Mouse (Mus musculus): ENCODE measurements around the gene Haghl. TPM values are rescaled to one million over a fixed set of nuclear protein-coding genes. Genes with fewer than 3 reads are reported as not detected.
"Not testable (repeated sequence)": the region's sequence is repeated elsewhere in the genome, so short reads cannot be mapped to it uniquely, and the experiment has no call there.

Gene Haghl
- polyA plus RNA-seq, 1 experiment from 2014 or later: 93.0 TPM

GRCm38 (mm10) chr17:25813471-25813870 lies 28.0 kb upstream of the Haghl start:
- Histone ChIP-seq H3K4me2 (replicated peaks) (no peak overlapping the region), H3K4me1 (peaks cover 7% of the 10 kb centered on the region; the same call in 1 of the 2 replicates), H3K27ac (no peak overlapping the region), H3K9me3 (no peaks in the 10 kb centered on the region), H3K27me3 (peaks cover 63% of the 10 kb centered on the region), H3K36me3 (no peaks in the 10 kb centered on the region), H3K9ac (no peak overlapping the region), H3K4me3 (no peak overlapping the region)
- WGBS: 2% methylated on average over 20 of the region's 20 CpGs
- no peak for ATAC-seq (ENCODE audit: insufficient number of reproducible peaks, insufficient read depth, low FRiP score, low TSS enrichment)

DNA sequence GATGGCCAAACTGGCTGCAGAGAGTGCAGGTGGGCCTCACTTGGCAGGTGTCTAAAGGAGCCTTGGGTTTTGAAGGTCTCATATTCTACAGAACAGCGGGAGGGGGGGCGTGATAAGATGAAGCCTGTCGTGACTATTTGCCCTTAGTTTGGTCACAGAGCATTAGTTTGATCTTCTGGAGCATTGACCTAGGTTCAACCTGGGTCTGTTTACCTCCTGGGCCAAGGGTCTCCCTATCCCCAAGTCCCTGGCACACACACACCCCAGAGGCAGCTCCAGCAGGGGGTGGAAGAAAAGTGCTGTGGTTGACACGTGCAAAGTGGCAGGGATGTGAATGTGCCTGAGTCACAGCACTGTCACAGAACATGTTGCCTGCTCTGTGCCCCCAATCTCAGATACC lies 25.4 kb upstream of the Haghl start:
- H3K36me3 ChIP-seq: no peaks in the 10 kb centered on the region
- no peak overlapping the region for H3K9ac ChIP-seq
- 70% methylated on average over 4 of the region's 4 CpGs for WGBS
- no peak overlapping the region for H3K27ac ChIP-seq
- no peaks in the 10 kb centered on the region for H3K9me3 ChIP-seq
- no peak overlapping the region for H3K4me3 ChIP-seq
- no peak for ATAC-seq (ENCODE audit: insufficient number of reproducible peaks, insufficient read depth, low FRiP score, low TSS enrichment)
- H3K4me1 ChIP-seq: peaks cover 7% of the 10 kb centered on the region; the same call in 1 of the 2 replicates
- no peak overlapping the region for H3K4me2 ChIP-seq (replicated peaks)
- peaks cover 52% of the 10 kb centered on the region for H3K27me3 ChIP-seq

GRCm38 (mm10) chr17:25809606-25810340 lies 24.3 kb upstream of the Haghl start:
- Histone ChIP-seq H3K4me2 (replicated peaks) (peak overlapping the region; percentile 97), H3K36me3 (no peaks in the 10 kb centered on the region), H3K4me3 (peak overlapping the region; percentile 72), H3K9ac (peak overlapping the region; percentile 80), H3K27me3 (peaks cover 49% of the 10 kb centered on the region), H3K4me1 (peaks cover 7% of the 10 kb centered on the region; the same call in 1 of the 2 replicates), H3K9me3 (no peaks in the 10 kb centered on the region), H3K27ac (0 out of 2 replicates have a peak overlapping the region, but pooled peaks have one; percentile 65)
- ATAC-seq (ENCODE audit: insufficient number of reproducible peaks, insufficient read depth, low FRiP score, low TSS enrichment): peak; percentile 37; the same call in 1 of the 2 replicates
- WGBS: 12% methylated on average over 25 of the region's 25 CpGs

- peaks cover 7% of the 10 kb centered on the region; the same call in 1 of the 2 replicates for H3K4me1 ChIP-seq
- H3K36me3 ChIP-seq: no peaks in the 10 kb centered on the region
- peak within 1 kb of the TSS; percentile 72 for H3K4me3 ChIP-seq
- under 1% methylated on average over 84 of the region's 100 CpGs for WGBS
- H3K27me3 ChIP-seq: peaks cover 53% of the 10 kb centered on the region
- H3K9ac ChIP-seq: peak within 1 kb of the TSS; percentile 80
- H3K9me3 ChIP-seq: no peaks in the 10 kb centered on the region
- ATAC-seq (ENCODE audit: insufficient number of reproducible peaks, insufficient read depth, low FRiP score, low TSS enrichment): peak; percentile 61
- peak within 1 kb of the TSS; percentile 97 for H3K4me2 ChIP-seq (replicated peaks)
- H3K27ac ChIP-seq: peak within 1 kb of the TSS; percentile 65
These were observed 23.5 kb upstream of the Haghl start, which contains the start of gene Fbxl16 for GRCm38 (mm10) chr17:25808789-25809605. Gene Fbxl16, plus strand, starts transcription at chr17:25809085.

DNA sequence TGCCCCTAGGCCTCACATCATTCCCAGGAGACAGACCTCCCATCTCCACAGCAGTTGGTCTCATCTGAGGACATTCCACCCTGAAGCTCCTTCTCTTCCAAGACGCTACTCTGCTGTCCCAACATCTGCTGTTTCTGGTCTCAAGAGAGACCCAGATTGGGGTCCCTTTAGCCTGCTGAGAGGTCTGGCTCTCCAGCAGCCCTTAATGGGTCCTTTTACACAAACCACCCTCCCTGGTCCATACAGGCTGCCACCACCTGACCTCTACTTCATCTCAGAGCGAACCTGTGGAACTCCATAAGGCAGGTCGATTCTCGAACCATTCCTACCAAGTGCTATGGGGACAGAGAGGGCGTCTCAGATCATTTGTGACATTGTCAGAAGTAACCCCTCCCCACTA lies 22.6 kb upstream of the Haghl start:
- Histone ChIP-seq H3K27me3 (peaks cover 50% of the 10 kb centered on the region), H3K4me3 (peak overlapping the region; percentile 72), H3K4me1 (peaks cover 7% of the 10 kb centered on the region; the same call in 1 of the 2 replicates), H3K36me3 (no peaks in the 10 kb centered on the region), H3K9ac (peak overlapping the region; percentile 80; the same call in 1 of the 2 replicates), H3K9me3 (no peaks in the 10 kb centered on the region), H3K4me2 (replicated peaks) (peak overlapping the region; percentile 97), H3K27ac (no peak overlapping the region)
- no peak for ATAC-seq (ENCODE audit: insufficient number of reproducible peaks, insufficient read depth, low FRiP score, low TSS enrichment)
- WGBS: 41% methylated on average over 5 of the region's 5 CpGs

DNA sequence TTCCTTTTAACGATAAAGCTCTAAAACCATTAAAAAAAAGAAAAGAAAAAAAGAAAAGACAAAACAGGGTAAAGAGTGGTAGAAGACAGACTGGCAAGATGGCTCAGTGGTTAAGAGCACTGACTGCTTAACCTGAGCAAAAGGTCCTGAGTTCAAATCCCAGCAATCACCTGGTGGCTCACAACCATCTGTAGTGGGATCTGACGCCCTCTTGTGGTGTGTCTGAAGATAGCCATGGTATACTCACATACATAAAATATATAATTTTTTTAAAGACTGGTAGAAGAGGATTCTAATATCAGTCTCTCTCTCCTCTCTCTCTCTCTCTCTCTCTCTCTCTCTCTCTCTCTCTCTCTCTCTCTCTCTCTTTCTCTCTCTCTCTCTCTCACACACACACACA lies 22.0 kb upstream of the Haghl start:
- 44% methylated on average over 2 of the region's 2 CpGs for WGBS
- H3K36me3 ChIP-seq; H3K4me3 ChIP-seq; ATAC-seq (ENCODE audit: insufficient number of reproducible peaks, insufficient read depth, low FRiP score, low TSS enrichment); H3K9ac ChIP-seq; H3K4me2 ChIP-seq (replicated peaks); H3K9me3 ChIP-seq; H3K4me1 ChIP-seq; H3K27ac ChIP-seq: not testable (repeated sequence)
- H3K27me3 ChIP-seq: peaks cover 44% of the 10 kb centered on the region

DNA sequence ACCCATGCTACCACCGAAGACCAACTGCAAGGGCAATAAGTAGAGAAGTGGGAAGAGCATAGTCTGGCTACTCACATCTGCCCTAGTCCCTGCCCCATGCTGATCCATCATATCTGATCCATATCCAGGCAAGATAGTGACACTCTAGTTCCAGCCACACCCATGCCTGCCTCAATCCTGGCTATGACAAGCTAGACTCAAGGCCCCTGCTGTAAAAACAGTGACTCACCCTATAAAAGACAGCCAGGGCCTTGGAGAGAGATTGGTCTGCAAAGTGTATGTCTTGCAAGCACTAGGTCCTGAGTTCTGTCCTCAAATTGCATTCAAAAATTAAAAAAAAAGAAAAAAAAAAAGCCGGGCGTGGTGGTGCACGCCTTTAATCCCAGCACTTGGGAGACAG lies 21.0 kb upstream of the Haghl start:
- Histone ChIP-seq H3K27me3 (peaks cover 38% of the 10 kb centered on the region), H3K4me3 (no peak overlapping the region), H3K9ac (no peak overlapping the region), H3K4me1 (peaks cover 7% of the 10 kb centered on the region; the same call in 1 of the 2 replicates), H3K4me2 (replicated peaks) (no peak overlapping the region), H3K36me3 (no peaks in the 10 kb centered on the region), H3K27ac (no peak overlapping the region), H3K9me3 (no peaks in the 10 kb centered on the region)
- WGBS: 85% methylated on average over 4 of the region's 4 CpGs
- ATAC-seq (ENCODE audit: insufficient number of reproducible peaks, insufficient read depth, low FRiP score, low TSS enrichment): no peak

DNA sequence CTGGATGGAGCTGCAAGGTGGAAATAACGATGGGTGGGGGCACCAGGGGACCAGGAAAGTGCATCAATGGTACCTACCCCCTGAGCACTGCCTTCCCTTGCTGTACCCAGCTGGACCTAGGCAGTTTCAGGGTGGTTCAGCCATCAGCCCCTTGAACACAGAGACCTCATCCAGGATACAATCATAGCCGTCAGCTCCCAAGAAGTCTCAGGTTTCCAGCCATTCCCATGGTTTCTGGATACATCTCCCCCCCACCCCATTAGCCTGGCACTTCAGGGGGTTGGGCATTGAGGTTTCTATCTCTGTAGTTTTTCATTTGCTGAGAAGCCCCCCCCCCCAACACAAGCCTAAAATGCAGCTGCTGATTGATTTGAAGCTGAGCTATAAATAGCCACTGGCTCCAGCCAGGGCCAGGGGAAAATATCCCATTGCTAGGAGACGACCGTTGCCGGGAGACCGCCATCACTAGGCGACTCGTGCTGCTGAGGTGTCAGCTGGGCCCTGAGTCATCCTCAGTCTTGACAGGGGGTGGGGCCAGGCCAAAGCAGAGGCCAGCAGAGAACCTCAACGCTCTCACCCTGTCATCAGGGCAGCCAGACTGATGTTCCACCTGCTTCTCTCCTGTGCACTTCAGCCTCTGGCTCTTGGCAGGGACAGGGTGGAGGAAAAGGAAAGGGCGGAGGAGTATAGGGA lies 17.5 kb upstream of the Haghl start:
- no peaks in the 10 kb centered on the region for H3K9me3 ChIP-seq
- H3K27ac ChIP-seq: no peak overlapping the region; the same call in 1 of the 2 replicates
- no peaks in the 10 kb centered on the region for H3K4me1 ChIP-seq
- H3K27me3 ChIP-seq: peaks cover 6% of the 10 kb centered on the region
- WGBS: 14% methylated on average over 10 of the region's 10 CpGs
- 0 out of 2 replicates have a peak overlapping the region, but pooled peaks have one; percentile 3 for H3K9ac ChIP-seq
- no peak overlapping the region for H3K4me3 ChIP-seq
- ATAC-seq (ENCODE audit: insufficient number of reproducible peaks, insufficient read depth, low FRiP score, low TSS enrichment): 0 out of 2 replicates have a peak, but pooled peaks have one; percentile 50
- H3K36me3 ChIP-seq: no peaks in the 10 kb centered on the region
- H3K4me2 ChIP-seq (replicated peaks): no peak overlapping the region

DNA sequence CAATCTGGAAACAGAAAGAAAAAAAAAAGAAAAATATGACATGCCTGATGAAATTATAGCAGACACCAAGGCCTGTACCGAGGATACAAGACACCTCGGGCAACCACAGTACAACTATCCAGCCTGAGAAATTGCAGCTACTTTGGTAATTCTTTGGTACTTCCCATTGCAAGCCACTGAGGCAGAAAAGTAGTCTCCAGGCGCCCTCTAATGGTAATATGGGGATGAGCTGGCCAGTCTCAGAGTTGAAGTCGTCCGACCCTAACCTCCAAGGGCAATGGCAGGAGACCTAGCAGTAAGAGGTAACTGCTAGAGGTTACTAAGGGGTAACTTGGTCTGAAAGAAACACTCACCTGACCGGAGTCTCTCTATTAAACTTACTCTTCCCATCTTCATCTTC lies 15.6 kb upstream of the Haghl start:
- Histone ChIP-seq H3K4me3 (no peak overlapping the region), H3K4me1 (peaks cover 11% of the 10 kb centered on the region), H3K9ac (no peak overlapping the region), H3K9me3 (no peaks in the 10 kb centered on the region), H3K27ac (no peak overlapping the region), H3K4me2 (replicated peaks) (no peak overlapping the region), H3K27me3 (peaks cover 4% of the 10 kb centered on the region; the same call in 1 of the 2 replicates), H3K36me3 (no peaks in the 10 kb centered on the region)
- WGBS: 8% methylated on average over 6 of the region's 6 CpGs
- ATAC-seq (ENCODE audit: insufficient number of reproducible peaks, insufficient read depth, low FRiP score, low TSS enrichment): no peak

GRCm38 (mm10) chr17:25796951-25797369 lies 11.5 kb upstream of the Haghl start, which contains the start of gene Metrn:
Gene Metrn, minus strand, starts transcription at chr17:25797136.
- WGBS: under 1% methylated on average over 35 of the region's 35 CpGs
- peak within 1 kb of the TSS; percentile 86 for H3K4me3 ChIP-seq
- H3K9ac ChIP-seq: peak within 1 kb of the TSS; percentile 68
- ATAC-seq (ENCODE audit: insufficient number of reproducible peaks, insufficient read depth, low FRiP score, low TSS enrichment): peak; percentile 61; the same call in 1 of the 2 replicates
- H3K27ac ChIP-seq: peak within 1 kb of the TSS; percentile 65
- peak within 1 kb of the TSS; percentile 95 for H3K4me2 ChIP-seq (replicated peaks)
- peaks cover 35% of the 10 kb centered on the region for H3K4me1 ChIP-seq
- no peaks in the 10 kb centered on the region; the same call in 1 of the 2 replicates for H3K36me3 ChIP-seq
- no peaks in the 10 kb centered on the region for H3K9me3 ChIP-seq
- H3K27me3 ChIP-seq: no peaks in the 10 kb centered on the region

- peak overlapping the region; percentile 68 for H3K9ac ChIP-seq
- no peaks in the 10 kb centered on the region for H3K27me3 ChIP-seq
- ATAC-seq (ENCODE audit: insufficient number of reproducible peaks, insufficient read depth, low FRiP score, low TSS enrichment): no peak
- peak overlapping the region; percentile 95 for H3K4me2 ChIP-seq (replicated peaks)
- H3K27ac ChIP-seq: peak overlapping the region; percentile 51
- no peaks in the 10 kb centered on the region for H3K9me3 ChIP-seq
- H3K4me1 ChIP-seq: peaks cover 37% of the 10 kb centered on the region
- under 1% methylated on average over 37 of the region's 37 CpGs for WGBS
- peak overlapping the region; percentile 86 for H3K4me3 ChIP-seq
- no peaks in the 10 kb centered on the region; the same call in 1 of the 2 replicates for H3K36me3 ChIP-seq
These were observed 10.8 kb upstream of the Haghl start for GRCm38 (mm10) chr17:25796211-25796771.

All from embryonic facial prominence, embryonic 12.5 days (tissue).